Mouse (Mus musculus): ENCODE data around the gene Kras.
A peak's percentile ranks its signal among the peaks of the same experiment; 100 is the strongest.

The Kras gene

DNA sequence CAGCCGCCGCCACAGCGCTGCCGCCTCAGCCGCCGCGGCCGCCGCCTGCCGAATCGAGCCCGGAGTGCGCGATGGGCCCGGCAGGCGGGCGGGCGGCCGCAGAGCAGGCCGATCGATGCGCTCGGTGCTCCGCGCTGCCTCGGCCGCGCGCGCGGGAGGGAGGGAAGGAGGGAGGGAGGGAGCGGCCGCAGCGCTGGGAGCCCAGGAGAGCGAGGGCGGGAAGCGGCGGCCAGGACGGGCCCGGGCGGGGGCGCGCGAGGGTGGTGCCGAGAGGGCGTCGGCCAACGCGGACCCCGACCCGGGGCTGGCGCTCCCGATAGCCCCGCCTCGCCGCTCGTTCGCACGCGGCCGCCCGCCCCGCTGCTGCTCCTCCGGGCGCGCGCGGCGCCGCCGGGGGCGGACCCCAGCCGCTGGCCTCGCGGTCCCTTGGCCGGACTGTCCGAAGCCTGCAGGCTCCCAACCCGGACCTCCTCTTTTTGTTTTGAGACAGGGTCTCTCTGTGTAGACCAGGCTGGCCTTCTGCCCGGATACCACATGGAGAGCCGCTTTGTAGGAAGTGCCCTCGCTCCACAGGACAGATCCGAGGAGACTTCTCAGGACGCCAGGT lies at the start of gene Kras:
Kras (minus strand) TSS at position 55 of the 607 bp plus-strand sequence.
- peak; percentile 91 to 92 for DNase-seq

DNA sequence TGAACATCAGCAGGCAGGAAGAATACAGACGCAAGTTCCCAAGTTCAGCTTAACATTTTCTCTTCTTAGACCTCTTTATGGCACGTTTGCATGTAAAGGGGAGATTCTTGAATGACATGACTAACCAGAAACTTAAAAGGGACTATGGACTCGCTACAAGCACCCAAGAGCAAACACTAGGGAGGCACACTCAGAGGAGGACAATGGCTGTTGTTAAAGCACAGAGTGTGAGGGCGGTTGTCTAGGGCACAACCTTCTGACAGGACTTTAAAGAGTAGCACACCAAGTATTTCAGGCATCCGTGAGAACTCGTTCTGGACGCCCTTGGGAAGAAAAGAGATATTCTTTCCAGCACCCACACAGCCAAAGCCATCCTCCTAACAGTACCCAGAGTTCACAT lies 47.6 kb upstream of the Kras start:
- DNase-seq, result no peak

DNA sequence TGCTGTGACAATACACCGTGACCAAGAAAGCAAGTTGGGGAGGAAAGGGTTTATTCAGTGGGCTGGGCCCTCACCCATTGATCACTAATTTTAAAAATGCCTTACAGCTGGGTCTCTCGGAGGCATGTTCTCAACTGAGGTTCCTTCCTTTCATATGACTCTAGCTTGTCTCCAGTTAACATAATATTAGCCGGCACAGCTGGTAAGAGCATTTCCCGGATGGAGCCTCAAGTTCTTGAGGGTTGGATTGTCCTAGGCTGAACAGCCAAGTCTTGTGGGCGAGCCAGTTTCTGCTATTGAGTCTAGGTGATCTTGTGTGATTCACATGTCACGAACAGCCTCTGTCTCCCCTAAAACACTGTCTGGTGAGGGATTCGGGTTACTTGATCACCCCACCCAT lies 46.9 kb upstream of the Kras start:
- DNase-seq, result no peak

DNA sequence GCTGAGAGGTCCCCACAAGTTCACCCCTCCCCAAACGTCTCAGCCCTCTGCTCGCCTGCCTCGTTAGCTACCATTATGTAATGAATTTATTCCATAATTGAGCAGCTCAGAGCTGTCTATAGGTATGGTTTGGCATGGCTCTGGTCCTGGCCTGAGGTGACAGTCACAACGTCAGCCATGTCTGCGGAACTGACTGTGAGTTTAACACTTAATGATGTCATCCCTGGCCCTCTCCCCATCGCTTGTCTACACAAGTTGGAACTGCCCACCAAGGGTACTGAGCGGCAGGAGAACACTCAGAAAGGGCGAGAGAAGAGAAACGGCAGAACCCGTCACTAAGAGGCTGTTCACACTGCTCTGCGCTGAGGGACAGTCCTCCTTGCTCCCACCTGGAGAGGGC lies 45.1 kb upstream of the Kras start:
- no peak for DNase-seq

DNA sequence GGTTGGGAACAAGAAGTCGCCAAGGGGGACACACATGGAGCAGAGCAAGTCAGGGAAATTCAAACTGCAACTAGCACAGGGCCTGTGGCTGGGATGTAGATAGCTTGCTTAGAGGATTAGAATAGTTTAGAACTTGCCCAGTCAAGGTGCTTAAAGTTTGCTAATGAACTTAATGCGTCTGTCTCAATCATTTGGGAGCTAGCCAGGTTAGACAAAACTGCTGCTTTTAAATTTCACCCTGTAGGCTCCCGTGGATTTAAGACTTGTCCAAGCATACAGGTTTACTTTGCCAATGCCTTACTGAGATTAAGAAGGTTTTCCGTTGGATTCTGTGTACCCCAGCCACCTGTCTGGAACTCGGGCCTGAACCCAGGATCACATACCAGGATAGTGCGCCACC lies 43.1 kb upstream of the Kras start:
- DNase-seq, result no peak

DNA sequence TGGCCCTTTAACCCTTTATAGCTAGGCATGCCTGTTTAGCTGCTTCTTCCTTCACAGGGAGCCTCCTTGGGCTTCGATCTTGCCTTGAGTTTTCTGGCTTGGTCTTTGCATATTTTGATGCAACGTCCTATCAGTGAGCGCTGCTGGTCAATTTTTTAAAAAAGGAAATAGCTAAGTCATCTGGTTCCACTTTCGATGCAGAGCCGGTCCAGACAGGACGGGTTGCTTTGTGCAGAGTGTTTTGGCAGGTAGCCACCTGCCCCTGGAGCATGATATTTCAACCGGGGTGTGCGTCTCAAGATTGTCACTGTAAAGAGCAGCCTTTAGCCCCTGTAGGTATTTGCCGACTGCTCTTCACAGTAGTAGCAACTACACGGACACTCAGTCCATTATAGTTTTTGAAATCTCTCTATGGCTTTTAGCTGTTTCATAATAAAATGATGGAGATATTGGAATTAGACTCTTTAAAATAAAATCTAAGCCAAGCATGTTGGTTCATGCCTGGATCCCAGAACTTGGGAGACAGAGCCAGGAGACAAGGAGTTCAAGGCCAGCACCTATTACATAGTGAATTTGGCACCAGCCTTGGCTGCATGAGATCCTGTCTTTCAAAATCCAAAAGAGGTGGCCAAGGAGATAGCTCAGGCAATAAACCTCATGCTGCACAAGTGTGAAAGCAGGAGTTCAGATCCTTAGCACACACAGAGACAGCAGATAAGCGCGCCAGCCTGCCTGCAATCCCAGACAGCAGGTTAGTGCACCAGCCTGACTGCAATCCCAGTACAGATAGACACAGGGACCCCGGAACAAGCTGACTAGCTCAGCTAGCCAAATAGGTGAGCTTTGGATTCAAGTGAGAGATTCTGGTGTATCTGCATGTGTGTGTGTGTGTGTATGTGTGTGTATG lies 41.6 kb upstream of the Kras start:
- DNase-seq, result no peak

DNA sequence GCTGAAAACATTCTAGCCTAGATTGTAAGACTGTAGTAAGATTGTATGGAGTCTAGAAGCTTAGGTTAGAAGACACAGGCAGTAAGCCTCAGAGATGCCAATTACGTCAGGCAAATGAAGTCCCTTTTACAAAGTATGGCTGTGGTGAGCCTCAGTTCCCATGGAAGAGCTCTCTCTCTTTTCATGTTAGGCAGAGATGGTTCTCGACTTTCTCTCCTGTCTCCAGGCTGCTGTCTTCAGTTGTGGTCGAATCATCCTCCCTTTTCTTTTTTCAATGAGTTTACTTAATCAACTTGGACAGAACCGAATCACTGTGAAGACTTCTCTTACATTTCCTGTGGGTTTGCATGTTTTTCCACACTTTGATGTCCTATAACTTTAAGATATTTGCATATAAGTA lies 35.6 kb upstream of the Kras start:
- no peak for DNase-seq

DNA sequence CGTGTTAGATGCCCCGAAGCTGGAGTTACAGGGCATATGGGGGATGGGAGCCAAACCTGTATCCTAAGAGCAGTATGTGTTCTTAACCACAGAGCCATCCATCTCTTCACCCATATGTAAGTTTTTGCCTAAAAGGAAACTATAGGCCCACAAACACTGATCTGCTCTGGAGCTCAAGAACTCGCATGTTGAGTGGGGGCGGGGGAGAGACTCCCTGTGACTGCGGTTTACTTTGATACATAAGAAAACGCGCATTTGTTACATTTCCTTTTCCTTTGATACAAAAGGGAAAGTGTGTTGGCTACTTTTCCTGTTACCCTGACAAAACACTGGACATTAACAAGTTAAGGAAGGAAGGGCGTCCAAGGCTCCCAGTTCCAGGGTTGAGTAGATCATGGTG lies 34.2 kb upstream of the Kras start:
- peak in 1 of 2 experiments; percentile 32 for DNase-seq

DNA sequence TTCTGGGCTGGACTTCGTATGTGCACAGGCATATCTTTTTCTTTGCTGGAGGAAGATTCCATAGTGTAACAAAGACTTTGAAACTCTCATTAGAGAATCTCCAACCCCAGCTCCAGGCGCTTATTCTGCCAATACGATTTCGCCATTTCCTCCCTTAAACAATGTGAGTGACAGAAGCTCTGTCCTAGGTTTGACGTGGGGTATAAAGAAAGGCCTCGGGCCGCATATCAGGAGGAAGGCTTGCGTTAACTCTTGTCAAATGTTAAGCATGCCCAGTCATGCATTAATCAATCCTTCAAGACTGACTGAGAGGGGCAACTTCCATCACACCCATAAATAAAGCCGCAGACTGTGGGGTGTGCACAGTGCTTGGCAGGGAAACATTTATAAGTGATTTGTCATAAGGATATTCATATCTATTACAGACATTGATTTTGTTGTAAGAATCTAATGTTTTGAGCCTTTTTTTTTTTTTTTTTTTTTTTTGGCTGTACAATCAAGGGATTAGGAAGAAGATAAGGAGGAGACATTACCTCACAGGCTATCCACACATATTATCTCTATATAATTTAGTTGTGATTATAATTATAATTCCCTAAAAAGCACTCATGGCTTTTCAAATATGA lies 27.2 kb upstream of the Kras start:
- no peak for DNase-seq

DNA sequence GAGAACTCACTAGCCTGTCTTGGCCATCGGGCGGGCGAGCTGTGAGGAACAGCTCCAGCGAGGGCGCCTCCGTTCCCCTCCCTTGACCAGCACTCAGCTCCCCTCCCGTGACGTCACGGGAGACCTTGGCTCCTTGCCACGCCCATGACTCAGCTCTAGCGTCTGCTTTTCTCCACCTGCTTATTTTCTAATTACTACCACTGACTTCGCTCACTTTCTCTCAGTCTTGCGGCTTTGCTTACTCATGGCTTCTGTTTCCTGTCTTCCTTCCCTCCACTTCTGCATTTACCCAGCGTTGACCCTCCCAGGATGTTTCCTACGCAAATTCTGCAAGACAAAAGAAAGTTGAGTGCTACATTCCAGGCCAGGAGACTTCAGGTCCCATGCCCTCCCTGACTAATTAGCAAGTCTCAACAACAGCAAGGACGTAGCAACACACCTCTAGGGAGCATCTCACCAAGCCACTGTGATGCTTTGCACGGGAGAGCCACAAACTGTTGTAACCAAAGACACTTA lies 26.3 kb upstream of the Kras start:
- DNase-seq, result peak; percentile 55 to 62

DNA sequence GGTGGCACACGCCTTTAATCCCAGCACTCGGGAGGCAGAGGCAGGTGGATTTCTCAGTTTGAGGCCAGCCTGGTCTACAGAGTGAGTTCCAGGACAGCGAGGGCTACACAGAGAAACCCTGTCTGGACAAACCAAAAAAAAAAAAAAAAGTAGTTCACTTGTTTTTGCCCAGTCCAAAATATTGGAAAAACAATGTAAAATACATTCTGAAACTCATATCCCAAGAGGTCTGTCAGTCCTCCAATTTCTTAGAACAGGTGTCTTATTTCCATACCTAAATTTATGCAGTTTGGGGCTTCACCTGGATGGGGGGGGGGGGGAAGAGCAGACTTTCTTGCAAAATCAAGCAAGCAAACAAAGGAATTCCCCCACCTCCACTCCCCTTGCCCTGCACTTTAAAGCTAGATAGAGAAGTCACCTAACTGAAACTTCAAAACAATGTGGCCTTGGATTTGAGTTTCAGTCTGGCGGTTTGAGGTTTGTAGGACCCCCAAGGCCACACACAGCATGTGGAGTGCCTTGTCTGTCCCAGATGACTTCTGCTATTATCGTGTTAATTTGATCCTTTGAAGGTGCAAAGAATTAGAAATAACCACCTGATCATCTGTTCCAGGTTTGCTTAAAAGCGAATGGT lies 25.7 kb upstream of the Kras start:
- no peak for DNase-seq

DNA sequence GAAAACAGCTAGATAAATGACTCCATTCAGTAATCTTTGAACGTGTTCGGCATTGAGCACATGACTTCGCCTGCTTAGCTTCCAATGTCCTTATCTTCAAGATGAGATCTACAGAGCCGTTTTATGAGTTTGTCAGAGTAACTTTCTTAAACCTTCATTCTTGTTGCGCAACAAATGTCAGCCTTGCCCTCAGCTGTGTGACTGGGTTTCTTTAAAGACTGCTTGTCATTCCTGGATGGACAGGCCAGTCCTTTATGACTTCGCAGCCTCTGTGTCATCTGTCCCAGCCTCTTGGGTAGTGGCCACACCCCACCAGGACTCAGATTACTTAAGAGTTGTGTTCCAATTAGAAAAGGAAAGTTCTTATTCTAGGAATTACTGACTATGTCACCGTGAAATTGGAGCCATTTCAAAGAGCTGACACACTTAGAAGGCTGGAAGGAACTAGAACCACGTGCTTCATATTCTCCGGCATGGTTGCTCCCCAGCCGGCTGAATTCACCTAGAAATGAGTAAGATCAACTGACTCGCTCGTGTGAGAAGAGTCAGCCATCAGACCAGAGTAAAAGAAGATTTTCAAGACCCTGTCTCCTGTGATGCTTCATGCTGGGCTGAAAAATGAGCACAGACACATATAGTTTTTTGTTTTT lies 24.1 kb upstream of the Kras start:
- DNase-seq, result no peak

DNA sequence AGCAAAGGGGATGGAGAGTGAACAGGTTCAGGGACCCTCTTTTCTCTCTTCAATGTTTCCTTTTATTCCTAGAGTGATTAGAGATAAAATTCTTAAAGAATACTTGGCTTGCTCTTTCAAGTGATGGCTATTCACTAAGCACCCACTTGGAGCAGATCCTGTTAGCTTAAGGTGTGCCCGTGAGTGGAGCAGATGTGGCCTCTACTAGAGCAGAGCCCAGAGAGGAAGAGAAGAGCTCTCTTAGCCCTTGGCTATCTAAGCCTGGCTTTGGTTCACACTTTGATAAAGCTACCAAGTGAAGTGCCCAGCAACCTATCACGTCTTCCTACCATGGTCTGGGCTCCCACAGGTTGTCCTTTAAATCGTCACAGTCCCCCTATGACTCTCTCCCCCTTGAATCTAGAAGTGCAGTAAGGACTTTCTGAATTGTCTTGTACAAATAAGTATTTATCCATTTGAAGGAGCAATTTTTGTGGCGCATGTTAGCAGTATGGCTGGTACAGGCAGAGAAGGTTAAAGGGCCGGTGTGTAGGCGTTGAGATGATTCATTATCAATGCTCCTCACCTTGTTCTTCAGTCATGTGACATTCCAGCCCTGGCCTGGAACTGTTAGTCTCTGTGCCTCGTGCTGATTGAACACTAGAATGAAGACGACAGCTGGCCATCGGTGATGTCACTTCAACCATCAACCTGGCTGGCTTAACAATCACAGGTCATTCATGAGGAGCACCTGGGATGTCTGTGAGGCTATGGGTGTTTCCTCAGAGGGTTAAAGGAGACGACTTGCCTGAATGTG lies 22.3 kb upstream of the Kras start:
- no peak for DNase-seq

DNA sequence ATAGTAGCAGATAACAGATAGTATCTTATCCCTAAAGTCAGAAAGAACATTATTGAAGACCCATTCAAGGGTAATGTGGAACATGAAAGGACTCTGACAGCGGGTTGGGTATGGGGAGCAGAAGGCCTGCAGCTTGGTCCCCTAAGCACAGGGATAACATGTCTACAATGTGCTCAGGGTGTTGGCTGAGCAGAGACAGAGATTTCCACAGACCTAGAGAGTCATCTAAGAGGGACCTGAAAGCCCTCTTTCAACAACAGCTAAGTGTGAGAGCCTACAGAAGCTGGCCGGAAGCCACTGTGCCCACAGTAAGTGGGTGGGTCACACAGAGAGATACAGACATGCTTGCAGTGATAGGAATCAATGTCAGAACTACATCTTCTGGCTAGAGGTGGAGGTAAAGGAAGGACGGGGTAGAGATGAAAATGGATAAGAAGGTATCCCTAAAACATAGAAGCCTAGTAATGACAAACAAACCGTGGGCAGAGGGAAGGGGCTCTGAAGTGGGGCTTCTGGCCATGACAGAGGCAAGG lies 19.3 kb upstream of the Kras start:
- DNase-seq, result no peak

DNA sequence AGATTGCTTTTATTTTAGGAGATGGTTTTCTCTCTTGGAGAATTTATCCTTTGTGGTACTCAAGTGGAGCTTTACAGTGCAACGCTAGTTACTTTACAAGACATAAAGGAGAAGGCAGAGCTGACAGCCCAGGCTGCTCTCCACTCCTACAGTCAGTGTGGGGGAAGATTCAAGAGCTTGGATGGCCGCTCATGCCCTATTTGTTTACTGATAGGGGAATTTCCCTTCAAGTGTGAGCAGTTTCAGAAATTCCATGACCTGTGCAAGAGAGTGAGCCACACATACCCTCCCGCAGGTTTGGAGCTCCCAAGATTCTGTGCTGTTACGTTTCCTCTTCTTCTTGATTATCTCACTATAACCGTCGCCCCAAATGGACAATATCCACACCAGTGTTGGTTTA lies 17.7 kb upstream of the Kras start:
- DNase-seq, result no peak

DNA sequence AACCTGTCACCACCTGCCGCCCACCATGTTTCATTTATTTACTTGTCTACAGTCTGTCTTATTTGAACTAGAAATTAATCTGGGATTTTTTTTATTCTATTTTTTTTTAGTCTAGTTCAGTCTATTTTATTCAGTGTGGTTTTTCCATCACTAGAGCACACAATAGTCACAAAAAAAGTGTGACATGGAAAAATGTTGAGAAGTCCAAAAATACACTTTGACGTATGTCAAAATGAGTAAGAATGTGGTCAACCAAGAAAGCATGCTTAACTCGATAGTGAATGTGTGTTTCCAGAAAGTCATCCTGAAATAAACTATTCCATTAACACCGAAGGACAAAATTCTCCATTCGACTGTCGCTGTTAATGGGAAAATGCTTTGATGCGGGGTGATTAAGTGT lies 12.3 kb upstream of the Kras start:
- no peak for DNase-seq

DNA sequence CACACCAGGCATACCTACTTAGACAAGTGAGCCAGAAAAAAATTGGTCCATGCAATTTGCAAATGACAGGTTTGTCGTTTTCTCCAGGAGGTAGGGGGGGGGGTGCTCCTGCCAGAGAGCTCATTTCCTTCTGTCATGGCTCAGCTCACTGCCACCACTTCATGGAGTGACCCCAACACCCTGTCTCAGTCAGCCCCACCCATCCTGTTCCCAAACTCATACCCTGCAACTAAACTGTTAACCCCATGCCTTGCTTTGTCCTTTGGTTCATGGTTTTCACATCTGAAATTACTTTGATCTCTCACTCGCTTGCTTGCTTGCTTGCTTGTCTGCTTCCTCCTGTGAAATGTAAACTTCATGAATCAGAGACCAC lies 6.6 kb upstream of the Kras start:
- no peak for DNase-seq

DNA sequence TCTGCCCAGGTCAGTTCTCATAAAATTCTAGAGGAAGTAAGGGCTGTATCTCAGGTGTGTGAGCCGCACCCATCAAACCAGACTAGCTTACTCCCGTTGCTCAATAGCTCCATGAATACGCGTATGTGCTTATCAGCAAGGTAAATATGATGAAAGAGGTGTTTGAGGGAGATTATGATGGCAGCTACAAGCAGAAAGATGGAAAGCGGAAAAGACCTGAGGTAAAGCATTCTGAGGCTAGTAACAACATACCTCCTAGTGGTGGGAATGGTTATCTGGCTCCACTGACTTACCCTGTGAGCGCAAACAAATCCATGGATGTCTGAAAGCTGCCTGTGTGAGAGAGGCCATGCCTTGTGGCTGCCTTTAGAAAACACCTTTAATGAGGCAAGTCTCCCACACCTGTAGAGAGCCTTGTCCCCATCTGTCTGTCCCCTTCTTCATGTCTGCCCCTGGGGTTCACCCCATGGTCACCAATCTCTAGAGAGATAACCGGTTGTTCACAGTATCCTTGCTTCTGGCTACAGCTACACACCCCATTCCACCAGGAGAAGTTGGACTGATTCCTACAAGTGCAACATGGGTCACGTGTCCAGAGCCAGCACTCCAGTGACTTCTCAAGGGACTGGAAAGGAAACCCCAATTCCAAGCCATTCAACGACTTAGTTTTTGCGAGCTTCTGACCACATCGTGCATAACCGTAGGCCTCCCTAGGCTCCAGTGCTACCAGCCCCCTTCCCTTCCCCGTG lies 6.1 kb upstream of the Kras start:
- no peak for DNase-seq

DNA sequence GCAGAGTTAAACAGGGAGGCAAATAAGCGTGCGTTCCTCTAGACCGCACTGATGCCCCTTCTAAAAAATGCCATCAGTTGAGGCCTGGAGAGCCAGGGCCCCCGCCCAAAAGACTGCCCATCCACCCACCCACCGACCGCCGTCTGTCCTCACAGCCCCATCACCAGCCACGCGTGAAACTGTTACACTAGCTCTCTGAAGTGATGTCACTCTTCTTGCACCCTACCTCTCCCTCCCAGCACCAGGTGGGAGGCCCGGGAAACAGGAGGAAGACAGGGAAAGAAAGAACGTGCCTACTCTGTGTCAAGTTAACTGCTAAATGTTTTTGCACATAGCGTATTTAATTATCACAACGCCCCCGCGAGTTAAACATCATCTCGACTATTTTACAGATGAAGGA lies 781 bp upstream of the Kras start:
- DNase-seq, result peak in 1 of 2 experiments; percentile 25

DNA sequence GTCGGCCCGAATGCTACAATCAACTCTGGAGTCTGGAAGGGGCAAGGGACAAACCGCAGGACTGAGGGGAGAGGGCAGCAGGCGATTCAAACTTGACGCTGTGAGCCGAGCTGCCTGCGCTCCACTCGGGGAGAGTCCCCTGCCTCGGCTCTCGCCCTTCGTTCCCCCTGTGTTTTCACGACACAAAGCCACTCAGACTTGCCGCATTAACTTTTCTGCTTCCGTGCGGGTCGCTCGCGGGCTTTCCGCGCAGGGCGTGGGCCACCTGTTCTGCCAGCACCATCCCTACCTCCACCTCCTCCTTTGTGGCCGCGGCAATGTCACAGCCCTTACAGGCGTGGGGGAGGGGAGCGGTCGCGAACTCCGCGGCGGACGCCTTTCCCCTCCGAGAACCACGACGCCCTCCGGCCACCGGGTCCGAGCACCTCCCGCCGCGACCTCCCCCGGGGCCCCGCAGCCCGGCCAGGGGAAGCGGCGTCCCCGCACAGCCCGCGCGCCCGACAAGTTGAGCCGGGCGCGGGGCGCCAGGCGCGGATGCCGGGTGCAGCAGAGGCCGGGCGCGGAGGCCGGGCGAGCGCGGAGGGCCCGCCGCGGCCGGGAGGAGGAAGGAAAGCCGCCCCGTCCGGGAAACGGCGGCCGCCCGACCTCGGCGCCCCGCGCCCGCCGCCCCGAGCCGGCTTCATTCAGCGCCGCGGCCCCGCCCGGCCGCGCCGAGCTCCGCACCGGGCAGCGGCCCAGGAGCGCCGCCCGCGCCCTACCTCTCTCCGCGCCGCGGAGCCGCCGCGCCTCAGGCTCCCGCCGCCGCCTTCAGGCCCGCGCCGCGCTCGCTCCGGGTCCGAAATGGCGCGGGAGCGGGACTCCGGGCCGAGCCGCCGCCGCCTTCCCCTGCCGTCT lies 501 bp downstream of the Kras start:
- peak; percentile 75 to 80 for DNase-seq

Measured in thymus, postnatal 36 days (tissue).